Mouse (Mus musculus) erythroblast, embryonic 14.5 days (primary cell): ENCODE results near the gene Sdk2. TPM values are rescaled to one million over a fixed set of nuclear protein-coding genes. Genes with fewer than 3 reads are reported as not detected.

Experiments used
- H3K27me3 ChIP-seq: 2 replicates; pipeline ENCODE4 v1.6.1; 2012; ENCODE audit warnings: inconsistent platforms; ENCODE audit not compliant: control insufficient read depth
- H3K36me3 ChIP-seq: 2 replicates; pipeline ENCODE4 v1.6.1; 2012; ENCODE audit warnings: mild to moderate bottlenecking, inconsistent platforms; ENCODE audit not compliant: control insufficient read depth
- H3K4me1 ChIP-seq: 2 replicates; pipeline ENCODE4 v1.6.1; 2012; ENCODE audit warnings: inconsistent platforms; ENCODE audit not compliant: control insufficient read depth
- H3K4me3 ChIP-seq: replicated peaks from 2 replicates; pipeline ENCODE3; 2012; ENCODE audit warnings: moderate library complexity, mild to moderate bottlenecking, inconsistent platforms
- H3K9me3 ChIP-seq: 2 replicates; pipeline ENCODE4 v1.6.1; 2012; ENCODE audit warnings: low read length, inconsistent platforms, mixed read lengths; ENCODE audit not compliant: control insufficient read depth
- GATA1 ChIP-seq: IDR thresholded peaks from 2 replicates; pipeline ENCODE4 v1.6.1; 2012; ENCODE audit warnings: low read length, inconsistent platforms, mixed read lengths
- TAL1 ChIP-seq: IDR thresholded peaks from 3 replicates; pipeline ENCODE4 v1.6.1; 2012; ENCODE audit warnings: low read length, inconsistent platforms, mixed read lengths
- polyA plus RNA-seq: library from polyadenylated mRNA; stranded (reverse); fragments of >175 nt; gene quantifications from 2 replicates; pipeline ENCODE4 v1.2.3, GENCODE M21; 2012

The Sdk2 gene
- polyA plus RNA-seq, 1 experiment, result under 0.01 TPM

DNA sequence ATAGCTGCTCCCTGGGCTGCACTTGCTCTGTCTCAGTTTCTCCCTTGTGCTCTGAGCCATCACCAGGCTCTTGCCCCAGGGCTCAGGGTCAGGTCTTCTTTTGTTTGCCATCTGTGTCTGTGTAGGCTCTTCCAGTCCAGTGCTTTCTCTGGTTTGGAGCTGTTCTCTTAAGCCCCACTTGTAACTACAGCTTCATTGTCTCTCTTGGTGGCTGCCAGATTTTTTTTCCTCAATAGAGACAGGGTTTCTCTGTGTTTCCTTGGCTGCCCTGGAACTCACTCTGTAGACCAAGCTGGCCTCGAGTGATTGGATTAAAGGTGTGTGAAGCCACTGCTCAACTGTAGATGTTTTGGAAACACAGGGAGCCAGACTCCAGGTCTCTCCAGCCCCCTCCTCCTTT lies 247.8 kb downstream of the Sdk2 start:
- Histone ChIP-seq H3K36me3 (no peaks in the 10 kb centered on the region), H3K4me3 (no peak overlapping the region), H3K9me3 (no peaks in the 10 kb centered on the region), H3K4me1 (no peaks in the 10 kb centered on the region), H3K27me3 (no peaks in the 10 kb centered on the region)
- TF ChIP-seq GATA1, result no peak
- TF ChIP-seq TAL1, result no peak

DNA sequence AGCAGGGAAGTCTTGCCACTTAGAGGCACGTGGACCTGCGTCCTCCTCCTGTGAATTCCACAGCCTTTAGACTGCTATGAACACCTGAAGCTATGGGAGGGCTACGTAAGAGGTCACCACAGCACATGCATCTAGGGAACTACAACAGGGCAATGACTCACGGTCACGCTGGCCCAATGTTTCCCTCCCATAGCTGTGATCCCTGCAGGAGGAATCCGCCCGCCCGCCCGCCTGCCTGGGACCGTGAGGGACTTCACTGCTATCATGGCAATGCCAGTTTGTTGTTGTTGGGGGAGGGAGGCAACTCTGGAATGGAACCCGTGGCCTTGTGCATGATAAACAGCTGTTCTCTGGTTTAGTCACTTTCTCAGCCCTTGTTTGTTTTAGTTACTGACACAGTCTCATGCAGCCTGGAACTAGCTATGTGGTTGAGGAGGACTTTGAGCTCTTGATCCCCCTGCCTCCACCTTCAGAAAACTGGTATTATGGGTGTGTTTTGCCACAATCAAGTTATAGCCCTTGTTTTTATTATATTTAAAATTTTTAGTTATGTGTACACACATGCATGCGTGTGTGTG lies 249.8 kb downstream of the Sdk2 start:
- Histone ChIP-seq H3K4me3 (no peak overlapping the region), H3K4me1 (no peaks in the 10 kb centered on the region), H3K9me3 (no peaks in the 10 kb centered on the region), H3K27me3 (peaks cover 2% of the 10 kb centered on the region; the same call in 1 of the 2 replicates), H3K36me3 (no peaks in the 10 kb centered on the region)
- no peak for TF ChIP-seq GATA1
- no peak for TF ChIP-seq TAL1

DNA sequence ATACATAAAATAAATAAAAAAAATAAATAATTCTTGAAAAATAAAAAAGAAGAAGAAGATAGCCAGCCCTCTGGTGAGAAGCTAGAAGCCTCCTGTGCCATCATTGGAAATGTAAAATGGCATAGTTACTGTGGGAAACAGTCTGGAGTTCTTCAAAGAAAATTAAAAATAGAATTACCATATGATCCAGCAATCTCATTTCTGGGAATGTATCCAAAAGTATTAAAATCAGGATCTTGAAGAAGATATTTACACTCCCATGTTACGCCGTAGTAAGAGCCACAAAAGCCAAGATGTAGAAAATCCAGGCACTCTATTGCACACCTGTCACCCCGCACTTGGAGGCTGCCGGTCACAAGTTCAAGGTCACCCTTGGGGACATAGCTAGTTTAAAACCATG lies 250.4 kb downstream of the Sdk2 start:
- no peak for TF ChIP-seq TAL1
- TF ChIP-seq GATA1, result no peak
- Histone ChIP-seq H3K27me3 (peaks cover 4% of the 10 kb centered on the region; the same call in 1 of the 2 replicates), H3K9me3 (no peaks in the 10 kb centered on the region), H3K4me3 (no peak overlapping the region), H3K4me1 (no peaks in the 10 kb centered on the region), H3K36me3 (no peaks in the 10 kb centered on the region)

DNA sequence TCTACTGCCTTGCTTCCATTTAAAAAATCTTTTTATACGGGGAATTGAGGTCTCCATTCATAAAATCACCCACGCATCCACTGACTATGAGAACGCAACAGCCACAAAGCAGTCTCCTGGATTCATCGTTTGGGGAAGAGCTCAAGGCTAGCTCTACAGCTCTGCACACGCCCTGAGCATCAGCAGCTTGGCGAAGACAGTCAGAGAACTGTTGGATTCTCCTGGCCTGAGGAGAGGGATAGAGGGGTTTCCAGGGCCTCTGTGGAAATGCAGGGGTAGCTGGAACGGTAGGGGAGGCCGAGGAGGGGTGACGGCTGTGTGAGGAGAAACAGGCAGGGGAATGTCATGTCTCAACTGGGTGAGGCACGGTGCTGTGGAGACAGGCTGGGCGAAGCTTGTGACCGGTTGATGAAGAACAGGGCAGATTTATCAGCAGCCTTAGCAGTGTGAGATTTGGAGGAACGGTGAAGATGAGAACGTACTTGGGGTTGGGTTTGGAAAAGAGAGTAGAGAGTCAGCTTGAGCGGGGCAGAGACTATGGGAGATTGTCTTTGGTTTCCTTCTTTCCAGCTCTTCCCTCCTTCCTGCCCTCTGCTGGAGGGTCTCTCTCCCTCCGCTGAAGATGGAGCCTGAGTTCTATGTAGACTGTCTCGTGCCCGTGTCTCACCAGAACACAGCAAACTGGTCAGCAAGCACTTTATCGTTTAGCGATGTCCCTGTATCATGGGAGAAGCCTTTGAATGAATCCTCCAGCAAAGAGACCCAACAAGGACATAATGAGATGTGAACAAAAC lies 255.1 kb downstream of the Sdk2 start:
- H3K4me3 ChIP-seq, result no peak overlapping the region
- H3K36me3 ChIP-seq, result no peaks in the 10 kb centered on the region
- no peaks in the 10 kb centered on the region for H3K4me1 ChIP-seq
- peaks cover 36% of the 10 kb centered on the region for H3K27me3 ChIP-seq
- TF ChIP-seq GATA1 (no peak), TAL1 (no peak)
- H3K9me3 ChIP-seq, result no peaks in the 10 kb centered on the region

DNA sequence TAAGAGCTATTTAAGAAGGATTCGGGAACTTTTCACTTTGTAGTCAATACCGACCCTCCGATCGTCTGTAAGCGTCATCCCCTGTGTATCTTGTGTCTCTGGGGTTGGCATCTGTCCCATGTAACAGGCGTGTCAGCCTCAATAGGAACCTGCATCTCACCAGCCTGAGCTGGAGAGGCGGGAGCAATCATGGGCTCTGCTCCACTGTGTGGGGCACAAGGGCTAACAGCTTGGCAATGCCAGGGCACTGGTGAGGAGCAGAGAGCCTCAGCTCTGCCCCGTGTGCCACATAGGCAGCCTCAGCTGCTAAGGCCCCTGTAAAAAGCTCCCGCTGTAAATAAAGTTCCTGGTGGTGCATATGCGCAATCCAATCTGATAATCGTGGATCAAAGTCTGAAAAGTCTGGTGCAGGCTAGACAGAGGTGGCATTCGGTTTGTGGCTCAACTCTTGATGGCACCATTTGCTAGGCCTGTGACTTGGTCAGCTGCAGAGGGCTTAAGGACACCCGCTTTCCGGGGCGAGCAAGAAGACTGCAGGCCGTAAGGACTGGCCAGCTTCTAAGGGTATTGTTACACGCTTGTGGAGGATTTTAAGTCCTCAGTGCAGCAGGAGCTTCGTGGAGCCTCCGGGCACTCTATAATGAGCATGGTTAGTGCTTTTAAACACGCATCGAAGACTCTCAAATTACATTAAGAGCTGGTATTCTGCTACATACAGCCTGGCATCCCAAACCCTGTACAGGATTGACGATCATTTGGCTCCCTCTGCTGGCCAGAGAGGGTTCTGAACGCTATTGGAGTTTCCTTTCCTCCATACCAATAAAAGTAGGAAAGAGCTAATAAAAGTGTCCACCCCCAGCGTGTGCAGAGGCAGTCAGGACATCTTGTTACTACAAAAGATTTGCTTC lies 256.0 kb downstream of the Sdk2 start:
- peaks cover 45% of the 10 kb centered on the region for H3K27me3 ChIP-seq
- no peaks in the 10 kb centered on the region for H3K36me3 ChIP-seq
- H3K4me3 ChIP-seq, result no peak overlapping the region
- TF ChIP-seq TAL1 (no peak), GATA1 (no peak)
- H3K4me1 ChIP-seq, result peaks cover 2% of the 10 kb centered on the region
- H3K9me3 ChIP-seq, result no peaks in the 10 kb centered on the region

DNA sequence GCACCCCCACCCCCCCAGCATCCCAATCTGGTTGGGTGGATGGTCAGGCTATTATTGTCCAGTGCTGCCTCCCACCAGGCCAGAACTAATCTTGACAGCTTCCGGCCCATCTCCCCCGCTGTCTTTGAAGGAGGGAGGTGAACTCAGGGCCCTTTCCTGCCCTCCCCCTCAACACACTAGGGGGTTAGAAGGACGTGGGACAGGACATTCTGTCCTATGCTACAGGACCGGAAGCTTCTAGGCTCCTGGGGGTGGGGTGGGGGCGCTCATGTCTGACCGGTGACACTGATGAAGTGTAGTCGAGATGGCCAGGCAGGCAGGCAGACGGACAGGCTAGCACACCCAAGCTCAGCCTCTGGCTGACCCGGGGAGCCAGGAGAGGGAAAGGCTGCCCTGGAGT lies 259.8 kb downstream of the Sdk2 start:
- TF ChIP-seq GATA1, result no peak
- TF ChIP-seq TAL1, result no peak
- Histone ChIP-seq H3K4me1 (peaks cover 23% of the 10 kb centered on the region), H3K36me3 (no peaks in the 10 kb centered on the region), H3K27me3 (peaks cover 76% of the 10 kb centered on the region), H3K4me3 (no peak overlapping the region), H3K9me3 (no peaks in the 10 kb centered on the region)

DNA sequence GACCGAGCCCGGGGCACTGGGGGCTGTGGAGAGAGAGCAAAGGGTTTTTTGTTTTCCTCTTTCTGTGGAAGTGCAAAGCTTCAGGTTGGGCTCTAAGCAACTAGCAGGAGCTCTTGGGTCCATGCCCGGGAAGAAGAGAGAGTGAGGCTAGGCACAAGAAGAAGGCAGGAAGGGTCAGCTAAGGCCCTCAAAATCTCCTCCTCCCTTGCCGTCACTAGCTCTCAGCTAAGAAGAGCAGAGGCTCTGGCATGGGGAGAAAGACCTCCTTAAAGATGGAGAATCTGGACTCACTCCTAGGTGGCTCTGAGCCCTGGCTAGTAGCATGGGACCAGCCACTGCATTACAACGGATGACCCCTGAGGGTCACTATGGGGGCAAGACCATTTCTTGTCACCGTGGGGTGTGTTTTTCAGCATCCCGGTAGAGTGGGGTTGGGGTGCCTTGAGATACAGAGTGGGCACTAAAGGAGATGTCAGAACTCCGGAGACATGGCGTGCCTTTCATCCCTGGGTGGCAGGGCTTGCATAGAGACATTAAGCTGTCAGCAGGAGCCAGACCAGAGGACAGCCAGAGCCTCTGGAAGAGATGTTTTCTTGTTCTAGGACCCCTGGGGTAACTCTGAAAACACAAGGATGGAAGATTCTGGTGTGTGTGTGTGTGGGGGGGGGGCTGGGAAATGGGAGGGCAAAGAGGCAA lies 260.3 kb downstream of the Sdk2 start:
- Histone ChIP-seq H3K4me3 (no peak overlapping the region), H3K36me3 (no peaks in the 10 kb centered on the region), H3K9me3 (no peaks in the 10 kb centered on the region), H3K4me1 (peaks cover 29% of the 10 kb centered on the region), H3K27me3 (peaks cover 80% of the 10 kb centered on the region)
- no peak for TF ChIP-seq TAL1
- no peak for TF ChIP-seq GATA1

DNA sequence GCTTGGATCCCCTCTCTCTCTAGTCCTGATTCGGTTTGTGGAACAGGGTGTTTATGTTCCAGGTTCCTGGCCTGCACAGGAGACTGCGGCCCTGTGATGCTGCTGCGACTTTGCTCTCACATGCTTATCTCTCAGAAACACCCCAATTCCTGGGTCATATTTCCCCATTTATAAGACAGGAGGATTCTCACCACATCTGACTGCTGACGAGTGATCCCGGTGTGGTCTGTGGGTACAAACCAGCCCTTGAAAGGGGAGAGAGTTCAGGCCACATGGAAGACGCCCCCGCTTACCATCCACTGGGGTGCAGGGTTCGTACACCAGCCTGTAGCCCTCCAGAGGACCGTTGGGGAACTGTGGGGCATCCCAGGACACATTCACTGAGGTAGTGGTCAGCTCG lies 260.9 kb downstream of the Sdk2 start:
- peaks cover 85% of the 10 kb centered on the region for H3K27me3 ChIP-seq
- TF ChIP-seq GATA1 (no peak), TAL1 (no peak)
- no peak overlapping the region for H3K4me3 ChIP-seq
- H3K4me1 ChIP-seq, result peaks cover 35% of the 10 kb centered on the region
- H3K36me3 ChIP-seq, result no peaks in the 10 kb centered on the region
- H3K9me3 ChIP-seq, result no peaks in the 10 kb centered on the region

DNA sequence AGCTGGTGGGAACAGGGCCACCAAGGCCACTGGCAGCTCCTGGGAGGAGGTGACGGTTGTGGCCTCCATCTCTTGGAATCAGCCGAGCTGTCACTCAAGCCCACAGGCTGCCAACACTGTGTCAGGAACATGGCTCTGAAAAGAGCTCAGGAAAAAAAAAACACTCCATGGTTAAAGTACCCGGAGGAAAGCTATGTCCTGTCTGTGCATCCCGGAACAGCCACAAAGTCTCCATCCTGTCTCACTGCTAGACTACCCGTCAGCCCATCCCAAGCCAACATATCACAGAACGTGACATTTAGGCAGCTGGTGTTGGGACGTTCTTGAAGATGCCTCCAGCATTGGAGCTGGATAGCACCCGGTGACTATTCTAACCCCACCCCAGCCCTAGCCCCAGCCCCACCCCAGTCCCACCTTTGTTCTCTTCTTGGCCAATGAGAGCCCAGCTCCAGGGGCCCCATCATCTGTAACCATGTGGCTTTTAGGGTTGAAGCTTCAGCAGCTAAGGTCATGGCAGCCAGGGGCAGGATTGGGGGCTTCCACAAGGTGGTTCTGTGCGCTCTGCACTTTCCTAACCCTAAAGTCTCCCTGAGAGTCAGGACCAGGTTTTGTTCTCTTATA lies 263.4 kb downstream of the Sdk2 start:
- no peaks in the 10 kb centered on the region for H3K9me3 ChIP-seq
- H3K4me1 ChIP-seq, result peaks cover 59% of the 10 kb centered on the region
- H3K36me3 ChIP-seq, result no peaks in the 10 kb centered on the region
- peaks cover 71% of the 10 kb centered on the region for H3K27me3 ChIP-seq
- H3K4me3 ChIP-seq, result no peak overlapping the region
- no peak for TF ChIP-seq TAL1
